Mouse (Mus musculus) MEL (cell line): ENCODE measurements around the gene Casz1. TPM values are rescaled to one million over a fixed set of nuclear protein-coding genes. Genes with fewer than 3 reads are reported as not detected.

Source experiments
- DNase-seq: peaks from one replicate; pipeline ENCODE4 v3.0.0; 2011; ENCODE audit warnings: low read depth, low spot score
- H3K27ac ChIP-seq: 2 replicates; pipeline ENCODE4 v1.5.1; 2012; ENCODE audit warnings: low read depth, mild to moderate bottlenecking, control low read depth, low read length, moderate library complexity; ENCODE audit not compliant: control insufficient read depth
- H3K27me3 ChIP-seq, 2 experiments: fragments of 150-350 bp in 1 of 2; sonication (generic) in 1 of 2; 2 replicates each; pipeline ENCODE4 v1.6.1; 2012; ENCODE audit warnings: low read length in 2 of 2, mild to moderate bottlenecking in 2 of 2, improper control_type of control experiment in 1 of 2, moderate library complexity in 1 of 2; ENCODE audit not compliant: insufficient read depth in 2 of 2, control insufficient read depth in 1 of 2
- H3K36me3 ChIP-seq, 2 experiments: 2 replicates each; pipeline ENCODE4 v1.6.1; 2012 to 2014; ENCODE audit warnings: low read length in 2 of 2, improper control_type of control experiment in 1 of 2, inconsistent platforms in 1 of 2, mild to moderate bottlenecking in 1 of 2; ENCODE audit not compliant: insufficient read depth in 2 of 2, control insufficient read depth in 1 of 2
- H3K4me1 ChIP-seq, 2 experiments: fragments of 150-350 bp in 1 of 2; sonication (generic) in 1 of 2; 2 replicates each; pipeline ENCODE4 v1.6.1; 2012; ENCODE audit warnings: low read length in 2 of 2, improper control_type of control experiment in 1 of 2, mild to moderate bottlenecking in 1 of 2; ENCODE audit not compliant: insufficient read depth in 2 of 2, control insufficient read depth in 1 of 2
- H3K4me3 ChIP-seq, 2 experiments: fragments of 150-350 bp in 1 of 2; sonication (generic) in 1 of 2; 2 replicates each; pipeline ENCODE4 v1.5.1; 2012; ENCODE audit warnings: low read depth in 2 of 2, low read length in 2 of 2, mild to moderate bottlenecking in 2 of 2, moderate library complexity in 2 of 2, control low read depth in 1 of 2, improper control_type of control experiment in 1 of 2; ENCODE audit not compliant: control insufficient read depth in 1 of 2, insufficient read depth in 1 of 2
- H3K79me2 ChIP-seq: 2 replicates; pipeline ENCODE4 v1.6.1; 2012; ENCODE audit warnings: mild to moderate bottlenecking, low read length, moderate library complexity; ENCODE audit not compliant: control insufficient read depth, poor library complexity, insufficient read depth
- H3K9ac ChIP-seq: 2 replicates; pipeline ENCODE4 v1.6.1; 2012; ENCODE audit warnings: low read depth, mild to moderate bottlenecking, control low read depth, low read length, moderate library complexity; ENCODE audit not compliant: control insufficient read depth, poor library complexity, severe bottlenecking
- H3K9me3 ChIP-seq: fragments of 150-350 bp; sonication (generic); replicated peaks from 2 replicates; pipeline ENCODE4 v1.6.1; 2012; ENCODE audit warnings: mild to moderate bottlenecking, low read length, improper control_type of control experiment, moderate library complexity; ENCODE audit not compliant: insufficient read depth
- ELF1 ChIP-seq: IDR thresholded peaks from 2 replicates; pipeline ENCODE4 v1.6.1; 2014; ENCODE audit warnings: low read depth, mild to moderate bottlenecking, inconsistent platforms, low read length, improper control_type of control experiment, moderate library complexity
- ETS1 ChIP-seq: IDR thresholded peaks from 2 replicates; pipeline ENCODE4 v1.6.1; 2012; ENCODE audit warnings: low read depth, mild to moderate bottlenecking, inconsistent platforms, low read length, improper control_type of control experiment, moderate library complexity
- GATA1 ChIP-seq: IDR thresholded peaks from 2 replicates; pipeline ENCODE4 v1.6.1; 2011; ENCODE audit warnings: low read depth, low read length, improper control_type of control experiment
- HCFC1 ChIP-seq: IDR thresholded peaks from 2 replicates; pipeline ENCODE4 v1.6.1; 2012; ENCODE audit warnings: low read depth, mild to moderate bottlenecking, inconsistent platforms, low read length, improper control_type of control experiment, moderate library complexity
- KAT2A ChIP-seq: conservative IDR thresholded peaks from 2 replicates; pipeline ENCODE4 v1.6.1; 2012; ENCODE audit warnings: low read depth, low read length, improper control_type of control experiment, inconsistent platforms
- MAFK ChIP-seq: IDR thresholded peaks from 2 replicates; pipeline ENCODE4 v1.6.1; 2011; ENCODE audit warnings: low read depth, mild to moderate bottlenecking, low read length, improper control_type of control experiment, borderline replicate concordance
- MAX ChIP-seq: IDR thresholded peaks from 2 replicates; pipeline ENCODE4 v1.6.1; 2011; ENCODE audit warnings: low read length, improper control_type of control experiment
- MAZ ChIP-seq: IDR thresholded peaks from 2 replicates; pipeline ENCODE4 v1.6.1; 2012; ENCODE audit warnings: low read depth, mild to moderate bottlenecking, inconsistent platforms, low read length, improper control_type of control experiment
- MXI1 ChIP-seq: IDR thresholded peaks from 2 replicates; pipeline ENCODE4 v1.6.1; 2011; ENCODE audit warnings: mild to moderate bottlenecking, low read depth, low read length, improper control_type of control experiment
- NRF1 ChIP-seq: IDR thresholded peaks from 2 replicates; pipeline ENCODE4 v1.6.1; 2014; ENCODE audit warnings: low read depth, mild to moderate bottlenecking, inconsistent platforms, low read length, improper control_type of control experiment, moderate library complexity; ENCODE audit not compliant: poor library complexity, insufficient read depth, severe bottlenecking
- POLR2A ChIP-seq, 2 experiments: IDR thresholded peaks; 2 replicates each; pipeline ENCODE4 v1.6.1; 2011 to 2012; ENCODE audit warnings: low read length in 2 of 2, mild to moderate bottlenecking in 2 of 2, control low read depth in 1 of 2, improper control_type of control experiment in 1 of 2, low read depth in 1 of 2, moderate library complexity in 1 of 2; ENCODE audit not compliant: control insufficient read depth in 1 of 2, insufficient read depth in 1 of 2, poor library complexity in 1 of 2
- POLR2AphosphoS2 ChIP-seq: IDR thresholded peaks from 2 replicates; pipeline ENCODE4 v1.6.1; 2011; ENCODE audit warnings: low read length, improper control_type of control experiment
- RAD21 ChIP-seq: IDR thresholded peaks from 2 replicates; pipeline ENCODE4 v1.6.1; 2011; ENCODE audit warnings: mild to moderate bottlenecking, low read depth, low read length, improper control_type of control experiment
- SIN3A ChIP-seq: IDR thresholded peaks from 2 replicates; pipeline ENCODE4 v1.6.1; 2012; ENCODE audit warnings: low read length, improper control_type of control experiment, inconsistent platforms
- SMC3 ChIP-seq: IDR thresholded peaks from 2 replicates; pipeline ENCODE4 v1.6.1; 2011; ENCODE audit warnings: low read depth, low read length, improper control_type of control experiment
- TBP ChIP-seq: IDR thresholded peaks from 2 replicates; pipeline ENCODE4 v1.8.0; 2011; ENCODE audit warnings: low read depth, low read length, improper control_type of control experiment
- UBTF ChIP-seq: IDR thresholded peaks from 2 replicates; pipeline ENCODE4 v1.6.1; 2012; ENCODE audit warnings: low read depth, mild to moderate bottlenecking, inconsistent platforms, low read length, improper control_type of control experiment, moderate library complexity, borderline replicate concordance; ENCODE audit not compliant: insufficient read depth
- USF1 ChIP-seq: IDR thresholded peaks from 2 replicates; pipeline ENCODE4 v1.6.1; 2014; ENCODE audit warnings: low read depth, mild to moderate bottlenecking, inconsistent platforms, low read length, improper control_type of control experiment, moderate library complexity
- USF2 ChIP-seq, 2 experiments: IDR thresholded peaks; 2 replicates each; pipeline ENCODE4 v1.6.1; 2011 to 2012; ENCODE audit warnings: improper control_type of control experiment in 2 of 2, low read length in 2 of 2, borderline replicate concordance in 1 of 2, inconsistent platforms in 1 of 2, low read depth in 1 of 2, mild to moderate bottlenecking in 1 of 2; ENCODE audit not compliant: insufficient read depth in 1 of 2
- polyA plus RNA-seq, 2 experiments: library from polyadenylated mRNA; stranded (reverse) in 1 of 2; unstranded in 1 of 2; fragments of >175 nt in 1 of 2; fragments of >200 nt in 1 of 2; gene quantifications; 2 replicates each; pipeline versions ENCODE4 v1.2.1 to v1.2.4; 2012; ENCODE audit warnings: low replicate concordance in 2 of 2, low read depth in 1 of 2; ENCODE audit not compliant: insufficient read length in 2 of 2, insufficient read depth in 1 of 2, missing spikeins in 1 of 2
- total RNA-seq: library from RNA; depleted of rRNA; stranded (reverse); fragments of 300-350 nt; gene quantifications from 2 replicates; pipeline ENCODE4 v1.2.3, GENCODE M21; 2012

The Casz1 gene
- total and polyA plus RNA-seq, 3 experiments: 1.3 to 3.2 TPM; not detected in 1

- Histone ChIP-seq H3K4me1 (no peaks in the 10 kb centered on the region), H3K27ac (no peak overlapping the region)
- TF ChIP-seq KAT2A: no peak
- no peak for TF ChIP-seq USF2 (IDR thresholded peaks at IDR 0.05; ENCODE audit: borderline replicate concordance in 1 of 2, insufficient read depth in 1 of 2, low read depth in 1 of 2, low read length in 2 of 2)
- TF ChIP-seq MAFK: peak; percentile 80
- no peak for TF ChIP-seq SIN3A
- TF ChIP-seq HCFC1: no peak
- TF ChIP-seq, all 39 proteins: peak for 1
- no peak for DNase-seq
- Histone ChIP-seq H3K4me3 (no peak overlapping the region), H3K36me3 (no peaks in the 10 kb centered on the region), H3K9me3 (no peaks in the 10 kb centered on the region), H3K27me3 (peaks cover 2 to 15% of the 10 kb centered on the region in 2 experiments; a peak in 3 of 4 replicates), H3K79me2 (no peaks in the 10 kb centered on the region), H3K9ac (no peak overlapping the region)
Measured at GRCm38 (mm10) chr4:148853057-148853456, 48.8 kb downstream of the Casz1 start.

- no peaks in the 10 kb centered on the region for H3K36me3 ChIP-seq
- H3K4me3 ChIP-seq: no peak overlapping the region
- no peak for TF ChIP-seq TBP
- H3K27me3 ChIP-seq: peaks cover 2 to 13% of the 10 kb centered on the region in 2 experiments; a peak in 3 of 4 replicates
- DNase-seq: no peak
- H3K9me3 ChIP-seq: no peaks in the 10 kb centered on the region
- H3K9ac ChIP-seq: no peak overlapping the region
- H3K79me2 ChIP-seq: no peaks in the 10 kb centered on the region
- no peaks in the 10 kb centered on the region for H3K4me1 ChIP-seq
- H3K27ac ChIP-seq: no peak overlapping the region
Measured at GRCm38 (mm10) chr4:148854093-148854492, 49.9 kb downstream of the Casz1 start.

- no peaks in the 10 kb centered on the region for H3K4me1 ChIP-seq
- H3K4me3 ChIP-seq: no peak overlapping the region
- DNase-seq: no peak
- peaks cover 2 to 13% of the 10 kb centered on the region in 2 experiments; a peak in 3 of 4 replicates for H3K27me3 ChIP-seq
- H3K27ac ChIP-seq: no peak overlapping the region
- no peaks in the 10 kb centered on the region for H3K79me2 ChIP-seq
- no peaks in the 10 kb centered on the region for H3K9me3 ChIP-seq
- no peaks in the 10 kb centered on the region for H3K36me3 ChIP-seq
- TF ChIP-seq POLR2A (IDR thresholded peaks at IDR 0.05; ENCODE audit: control insufficient read depth in 1 of 2, insufficient read depth in 1 of 2, low read depth in 1 of 2, low read length in 2 of 2, poor library complexity in 1 of 2) (no peak), POLR2AphosphoS2 (no peak), ELF1 (no peak), SMC3 (no peak), MXI1 (no peak), USF1 (no peak), MAX (no peak), RAD21 (no peak), MAZ (no peak), GATA1 (no peak), MAFK (no peak), KAT2A (no peak), NRF1 (no peak), HCFC1 (no peak), UBTF (no peak), ETS1 (no peak)
- H3K9ac ChIP-seq: no peak overlapping the region
Measured at GRCm38 (mm10) chr4:148855527-148855926, 51.3 kb downstream of the Casz1 start.
